Mouse (Mus musculus) embryonic facial prominence, embryonic 13.5 days (tissue): ENCODE data around the gene Wdr46. TPM values are rescaled to one million over a fixed set of nuclear protein-coding genes. Genes with fewer than 3 reads are reported as not detected.
"Not testable (repeated sequence)": the region's sequence is repeated elsewhere in the genome, so short reads cannot be mapped to it uniquely, and the experiment has no call there.

Experiments used
- ATAC-seq: fragments of 200-750 bp; cut with Nextera tagmentation; 2 replicates; pipeline ENCODE4 v1.8.0; 2017; ENCODE audit warnings: low read depth; ENCODE audit not compliant: insufficient number of reproducible peaks, insufficient read depth, low FRiP score, low TSS enrichment
- H3K27ac ChIP-seq: fragments of 300-500 bp; sonication (generic); 2 replicates; pipeline ENCODE4 v1.5.1; 2015; ENCODE audit warnings: moderate library complexity, mild to moderate bottlenecking, inconsistent platforms
- H3K27me3 ChIP-seq: fragments of 300-500 bp; sonication (generic); 2 replicates; pipeline ENCODE4 v1.6.1; 2015; ENCODE audit warnings: mild to moderate bottlenecking, inconsistent platforms
- H3K36me3 ChIP-seq: fragments of 300-500 bp; sonication (generic); 2 replicates; pipeline ENCODE4 v1.6.1; 2015; ENCODE audit warnings: mild to moderate bottlenecking, inconsistent platforms
- H3K4me1 ChIP-seq: fragments of 300-500 bp; sonication (generic); 2 replicates; pipeline ENCODE4 v1.6.1; 2015; ENCODE audit warnings: inconsistent platforms
- H3K4me2 ChIP-seq: fragments of 300-500 bp; sonication (generic); 2 replicates; pipeline ENCODE4 v1.6.1; 2015; ENCODE audit warnings: moderate library complexity, mild to moderate bottlenecking, inconsistent platforms
- H3K4me3 ChIP-seq: fragments of 300-500 bp; sonication (generic); 2 replicates; pipeline ENCODE4 v1.5.1; 2015; ENCODE audit warnings: mild to moderate bottlenecking, inconsistent platforms
- H3K9ac ChIP-seq: fragments of 300-500 bp; sonication (generic); 2 replicates; pipeline ENCODE4 v1.6.1; 2015; ENCODE audit warnings: mild to moderate bottlenecking, inconsistent platforms
- H3K9me3 ChIP-seq: fragments of 300-500 bp; sonication (generic); 2 replicates; pipeline ENCODE4 v1.6.1; 2016; ENCODE audit warnings: inconsistent platforms
- WGBS: fragments of 180-500 bp; shearing (Covaris S2); methylation state at CpG from one replicate; pipeline ENCODE4 v1.1.7; 2015; ENCODE audit warnings: mixed read lengths; 5-methylcytosine and 5-hydroxymethylcytosine counted together
- polyA plus RNA-seq: library from polyadenylated mRNA; unstranded; fragments of >200 nt; fragmentation: Nextera tagmentation; extraction: Ambion mirVana; gene quantifications from 2 replicates; pipeline ENCODE4 v1.2.1, GENCODE M21; 2015

Wdr46 gene
- polyA plus RNA-seq, 1 experiment from 2014 or later, result 40.7 TPM

DNA sequence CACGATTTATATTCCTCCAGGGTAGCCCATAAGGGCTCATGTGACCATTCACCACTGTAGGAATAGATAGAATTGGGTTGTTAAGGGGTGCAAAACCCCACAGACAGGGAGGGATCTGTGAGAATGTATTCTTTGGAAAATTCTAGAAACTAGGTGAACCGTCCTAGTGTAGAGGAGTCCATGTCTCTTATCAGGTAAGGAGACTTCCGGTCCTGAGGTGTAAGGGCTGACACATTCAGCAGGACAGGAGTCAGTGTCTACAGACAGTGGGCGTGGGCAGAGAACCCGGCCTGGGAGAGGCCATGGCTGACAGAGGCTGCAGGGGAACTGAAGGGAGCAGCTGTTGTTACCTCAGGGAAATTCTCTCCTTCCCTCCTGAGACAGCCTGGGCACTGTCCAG, 58.2 kb downstream of the Wdr46 start:
- H3K9me3 ChIP-seq, H3K36me3 ChIP-seq, H3K27ac ChIP-seq, ATAC-seq, H3K4me3 ChIP-seq, H3K4me2 ChIP-seq, H3K9ac ChIP-seq: not testable (repeated sequence)
- H3K27me3 ChIP-seq, result peaks cover 64% of the 10 kb centered on the region
- H3K4me1 ChIP-seq, result peaks cover 11% of the 10 kb centered on the region; the same call in 1 of the 2 replicates
- WGBS, result 45% methylated on average over 5 of the region's 5 CpGs

Other genes with a start within 250 kb of the Wdr46 start
- gene March2, start 222.0 kb upstream of the Wdr46 start, polyA plus RNA-seq, result 42.6 and 46.9 TPM in 2 replicates
- gene Rab11b, start 180.1 kb upstream of the Wdr46 start, polyA plus RNA-seq, result 324 and 385 TPM in 2 replicates
- gene Angptl4, start 158.8 kb upstream of the Wdr46 start, polyA plus RNA-seq, result 53.0 and 60.7 TPM in 2 replicates
- 34.4 and 37.9 TPM in 2 replicates for gene Kank3, start 130.1 kb upstream of the Wdr46 start, polyA plus RNA-seq
- gene Rps28, start 116.1 kb upstream of the Wdr46 start, polyA plus RNA-seq, result 1,111 and 1,168 TPM in 2 replicates
- 464 and 506 TPM in 2 replicates for gene Ndufa7, start 116.1 kb upstream of the Wdr46 start, polyA plus RNA-seq
- 57.8 and 66.4 TPM in 2 replicates for gene Cd320, start 97.6 kb upstream of the Wdr46 start, polyA plus RNA-seq
- gene Gm7029, start 66.8 kb upstream of the Wdr46 start, polyA plus RNA-seq, result not detected in 2 replicates
- 7.2 and 7.3 TPM in 2 replicates for gene Kifc1, start 50.0 kb upstream of the Wdr46 start, polyA plus RNA-seq
- 0.27 TPM in 1 of 2 replicates, not detected in the other for gene Platr17, start 35.5 kb upstream of the Wdr46 start, polyA plus RNA-seq
- gene Daxx, start 31.2 kb upstream of the Wdr46 start, polyA plus RNA-seq, result 57.7 and 58.9 TPM in 2 replicates
- gene Tapbp, start 24.8 kb upstream of the Wdr46 start, polyA plus RNA-seq, result 26.6 and 31.9 TPM in 2 replicates
- gene Zbtb22, start 24.8 kb upstream of the Wdr46 start, polyA plus RNA-seq, result 15.4 and 17.6 TPM in 2 replicates
- gene Rgl2, start 11.1 kb upstream of the Wdr46 start, polyA plus RNA-seq, result 61.2 and 63.7 TPM in 2 replicates
- gene Pfdn6, start 317 bp upstream of the Wdr46 start, polyA plus RNA-seq, result 176 and 190 TPM in 2 replicates
- gene B3galt4, start 10.8 kb downstream of the Wdr46 start, polyA plus RNA-seq, result 7.0 and 7.2 TPM in 2 replicates
- gene Vps52, start 15.2 kb downstream of the Wdr46 start, polyA plus RNA-seq, result 45.7 and 49.6 TPM in 2 replicates
- gene Rps18, start 15.3 kb downstream of the Wdr46 start, polyA plus RNA-seq, result 1,782 and 1,797 TPM in 2 replicates
- gene H2-K1, start 59.7 kb downstream of the Wdr46 start, polyA plus RNA-seq, result 8.5 and 14.6 TPM in 2 replicates
- gene Ring1, start 84.0 kb downstream of the Wdr46 start, polyA plus RNA-seq, result 17.1 and 22.3 TPM in 2 replicates
- gene H2-Ke6, start 87.4 kb downstream of the Wdr46 start, polyA plus RNA-seq, result 57.4 and 58.8 TPM in 2 replicates
- gene Slc39a7, start 91.0 kb downstream of the Wdr46 start, polyA plus RNA-seq, result 201 and 212 TPM in 2 replicates
- gene Rxrb, start 91.2 kb downstream of the Wdr46 start, polyA plus RNA-seq, result 53.4 and 56.4 TPM in 2 replicates
- gene Col11a2, start 98.8 kb downstream of the Wdr46 start, polyA plus RNA-seq, result 23.7 and 26.5 TPM in 2 replicates
- 0.48 and 0.65 TPM in 2 replicates for gene H2-Oa, start 151.7 kb downstream of the Wdr46 start, polyA plus RNA-seq
- 17.2 and 17.6 TPM in 2 replicates for gene H2-DMa, start 178.9 kb downstream of the Wdr46 start, polyA plus RNA-seq
- gene Brd2, start 182.0 kb downstream of the Wdr46 start, polyA plus RNA-seq, result 122 and 142 TPM in 2 replicates
- 0.67 and 1.1 TPM in 2 replicates for gene H2-DMb2, start 202.6 kb downstream of the Wdr46 start, polyA plus RNA-seq
- 2.0 and 2.6 TPM in 2 replicates for gene H2-DMb1, start 212.4 kb downstream of the Wdr46 start, polyA plus RNA-seq
- 8.4 and 9.5 TPM in 2 replicates for gene Tap1, start 246.9 kb downstream of the Wdr46 start, polyA plus RNA-seq
- gene Psmb9, start 247.1 kb downstream of the Wdr46 start, polyA plus RNA-seq, result 2.3 and 3.8 TPM in 2 replicates